Mouse (Mus musculus): Measurements from ENCODE around the gene Prex1. TPM values are rescaled to one million over a fixed set of nuclear protein-coding genes. Genes with fewer than 3 reads are reported as not detected.

Gene Prex1
- polyA plus RNA-seq, 1 experiment from 2014 or later = 38.8 TPM

DNA sequence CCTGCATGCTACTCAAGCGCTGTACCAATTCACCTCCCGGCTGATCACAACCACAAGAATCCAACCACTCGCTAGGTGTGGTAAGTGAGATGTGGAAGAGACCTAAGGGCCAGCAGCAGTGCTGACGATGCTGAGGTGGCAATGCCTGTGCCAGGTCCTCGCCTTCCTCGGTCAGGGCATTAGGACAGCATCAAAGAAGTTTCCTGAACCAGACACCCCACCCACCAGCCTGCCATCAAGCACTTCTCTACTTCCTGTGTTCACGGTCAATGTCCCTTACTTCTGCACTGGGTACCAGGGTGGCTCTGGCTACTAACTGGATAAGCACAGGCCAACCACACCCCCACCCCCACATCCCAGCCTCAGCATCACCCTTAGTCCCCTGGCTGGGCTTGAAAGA lies 91.0 kb downstream of the Prex1 start:
- Histone ChIP-seq H3K4me3 (no peak overlapping the region), H3K27ac (replicated peaks) (peak overlapping the region; percentile 36), H3K9me3 (no peaks in the 10 kb centered on the region), H3K4me2 (replicated peaks) (no peak overlapping the region), H3K4me1 (peaks cover 28% of the 10 kb centered on the region), H3K9ac (replicated peaks) (no peak overlapping the region), H3K27me3 (no peaks in the 10 kb centered on the region), H3K36me3 (no peaks in the 10 kb centered on the region)
- peak; percentile 37; the same call in 1 of the 2 replicates for ATAC-seq (replicated peaks)
- WGBS = 81% methylated on average over 7 of the region's 7 CpGs

DNA sequence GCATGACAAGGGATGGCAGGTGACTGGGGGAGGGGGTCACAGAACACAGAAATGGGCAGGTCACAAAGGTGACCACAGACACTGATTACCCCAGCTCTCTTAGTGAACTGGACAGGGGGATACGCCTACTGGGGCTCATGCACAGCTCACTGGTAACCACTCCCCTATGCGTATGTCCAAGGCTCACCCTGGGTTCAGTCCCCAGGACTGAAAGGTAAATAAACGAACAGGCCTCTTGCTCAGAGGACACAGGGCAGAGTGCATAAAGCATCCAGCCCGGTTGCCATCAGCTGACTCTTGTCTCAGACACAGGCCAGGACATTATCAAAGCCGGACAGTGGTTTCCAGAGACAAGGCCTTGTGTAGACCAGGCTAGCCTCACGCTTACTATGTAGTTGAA lies 91.6 kb downstream of the Prex1 start:
- H3K9me3 ChIP-seq = no peaks in the 10 kb centered on the region
- no peaks in the 10 kb centered on the region for H3K27me3 ChIP-seq
- H3K36me3 ChIP-seq = no peaks in the 10 kb centered on the region
- peaks cover 28% of the 10 kb centered on the region for H3K4me1 ChIP-seq
- no peak overlapping the region for H3K4me3 ChIP-seq
- H3K9ac ChIP-seq (replicated peaks) = no peak overlapping the region
- H3K4me2 ChIP-seq (replicated peaks) = no peak overlapping the region
- ATAC-seq (replicated peaks) = no peak
- 0 out of 2 replicates have a peak overlapping the region, but pooled peaks have one; percentile 11 for H3K27ac ChIP-seq (replicated peaks)
- WGBS = 91% methylated on average over 6 of the region's 6 CpGs

DNA sequence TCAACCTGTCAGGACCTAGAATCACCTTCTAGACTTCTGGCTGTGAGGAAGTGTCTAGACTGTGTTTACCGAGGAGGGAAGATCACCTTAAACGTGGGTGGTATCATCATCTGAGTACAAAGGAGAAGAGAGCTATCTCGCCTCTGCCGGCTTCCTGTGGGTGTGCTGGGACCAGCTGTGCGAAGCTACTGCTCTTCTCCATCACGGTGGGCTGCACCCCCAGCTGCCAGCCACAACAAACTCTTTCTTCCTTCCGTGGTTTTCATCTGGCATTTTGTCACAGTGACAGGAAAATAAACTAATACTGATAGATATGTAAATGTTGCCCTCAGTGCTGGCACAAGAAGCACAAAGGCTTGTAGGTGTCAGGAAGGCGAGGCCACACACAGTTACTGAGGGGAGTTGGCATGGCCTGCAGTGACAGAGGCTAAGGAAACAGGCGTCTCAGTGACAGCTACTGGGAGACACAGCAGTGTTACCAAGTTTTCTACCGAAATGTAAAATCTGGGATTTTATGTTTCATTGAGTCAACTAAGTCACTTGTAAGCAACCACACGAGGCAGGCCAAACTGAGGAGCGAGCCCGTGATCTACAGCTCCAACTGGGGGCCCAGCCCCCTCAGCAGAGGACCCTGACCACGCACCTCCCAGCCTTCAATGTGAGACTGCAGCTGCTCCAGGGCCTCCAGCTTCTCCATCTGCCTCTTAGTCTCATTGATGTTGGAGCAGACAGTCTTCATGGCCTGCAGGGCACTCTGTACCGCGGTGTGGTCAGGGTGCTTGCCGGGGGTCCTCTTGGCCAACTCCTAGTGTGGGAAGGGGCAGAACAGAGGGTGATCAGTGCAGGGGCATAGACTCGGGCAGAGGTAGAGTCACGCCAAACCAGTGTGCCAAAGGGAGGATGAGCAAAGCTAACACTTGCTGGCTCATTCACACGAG lies 92.8 kb downstream of the Prex1 start:
- Histone ChIP-seq H3K4me3 (no peak overlapping the region), H3K4me1 (peaks cover 28% of the 10 kb centered on the region), H3K9me3 (no peaks in the 10 kb centered on the region), H3K27ac (replicated peaks) (no peak overlapping the region; the same call in 1 of the 2 replicates), H3K4me2 (replicated peaks) (no peak overlapping the region), H3K27me3 (no peaks in the 10 kb centered on the region), H3K36me3 (no peaks in the 10 kb centered on the region), H3K9ac (replicated peaks) (no peak overlapping the region)
- 74% methylated on average over 20 of the region's 20 CpGs for WGBS
- ATAC-seq (replicated peaks) = no peak

DNA sequence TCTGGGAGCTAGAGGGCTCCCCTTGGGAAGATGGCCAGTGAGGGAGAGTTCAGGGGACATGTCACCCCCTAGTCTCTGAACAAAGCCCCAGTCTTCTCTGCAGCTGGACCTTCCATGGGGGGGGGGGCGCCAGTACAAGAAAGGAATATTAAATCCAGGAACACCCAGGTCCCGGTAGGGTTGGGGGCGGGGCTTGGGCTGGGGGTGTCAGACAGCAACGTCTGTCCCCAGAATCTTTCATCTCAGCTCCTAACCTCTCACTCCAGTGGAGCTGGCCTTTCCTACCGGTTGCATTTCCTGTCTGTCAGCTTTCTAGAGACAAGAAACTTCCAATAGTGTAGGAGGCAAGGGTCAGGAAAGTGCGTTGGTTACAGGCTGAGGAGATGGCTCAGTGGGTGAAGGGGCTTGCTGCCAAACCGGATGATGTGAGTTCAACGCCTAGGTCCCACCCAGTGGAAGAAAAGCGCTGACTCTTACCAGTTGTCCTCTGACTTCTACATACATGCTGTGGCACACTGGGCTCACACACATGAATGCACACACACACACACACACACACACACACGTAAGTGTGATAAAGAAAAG lies 93.6 kb downstream of the Prex1 start:
- peaks cover 25% of the 10 kb centered on the region for H3K4me1 ChIP-seq
- no peaks in the 10 kb centered on the region for H3K27me3 ChIP-seq
- no peak overlapping the region for H3K4me3 ChIP-seq
- WGBS = 86% methylated on average over 10 of the region's 10 CpGs
- H3K4me2 ChIP-seq (replicated peaks) = no peak overlapping the region
- no peak for ATAC-seq (replicated peaks)
- H3K27ac ChIP-seq (replicated peaks) = no peak overlapping the region
- no peak overlapping the region for H3K9ac ChIP-seq (replicated peaks)
- H3K9me3 ChIP-seq = no peaks in the 10 kb centered on the region
- H3K36me3 ChIP-seq = no peaks in the 10 kb centered on the region

DNA sequence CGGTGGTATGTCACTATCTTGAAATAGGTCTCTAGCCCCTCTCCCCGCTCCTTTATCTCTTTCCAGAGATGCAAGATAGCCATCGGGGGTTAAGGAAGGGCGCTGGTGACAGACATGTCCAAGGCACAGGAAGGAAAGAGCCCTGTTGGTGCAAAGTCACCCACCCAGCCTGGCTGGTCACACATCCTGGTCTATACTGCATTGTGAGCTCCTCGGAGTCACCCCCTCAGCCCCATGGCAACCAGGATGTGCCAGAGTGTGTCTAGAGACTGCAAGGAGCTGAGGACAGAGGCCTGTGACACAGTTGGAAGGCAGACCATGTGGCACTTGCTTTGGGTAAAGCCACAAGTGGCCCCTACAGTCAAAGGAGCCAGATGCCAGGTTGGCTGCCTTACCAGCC lies 94.4 kb downstream of the Prex1 start:
- H3K9ac ChIP-seq (replicated peaks) = no peak overlapping the region
- peaks cover 25% of the 10 kb centered on the region for H3K4me1 ChIP-seq
- H3K9me3 ChIP-seq = no peaks in the 10 kb centered on the region
- 98% methylated on average over 5 of the region's 5 CpGs for WGBS
- H3K36me3 ChIP-seq = no peaks in the 10 kb centered on the region
- H3K4me3 ChIP-seq = no peak overlapping the region
- ATAC-seq (replicated peaks) = no peak
- H3K27ac ChIP-seq (replicated peaks) = no peak overlapping the region
- no peaks in the 10 kb centered on the region for H3K27me3 ChIP-seq
- no peak overlapping the region for H3K4me2 ChIP-seq (replicated peaks)

DNA sequence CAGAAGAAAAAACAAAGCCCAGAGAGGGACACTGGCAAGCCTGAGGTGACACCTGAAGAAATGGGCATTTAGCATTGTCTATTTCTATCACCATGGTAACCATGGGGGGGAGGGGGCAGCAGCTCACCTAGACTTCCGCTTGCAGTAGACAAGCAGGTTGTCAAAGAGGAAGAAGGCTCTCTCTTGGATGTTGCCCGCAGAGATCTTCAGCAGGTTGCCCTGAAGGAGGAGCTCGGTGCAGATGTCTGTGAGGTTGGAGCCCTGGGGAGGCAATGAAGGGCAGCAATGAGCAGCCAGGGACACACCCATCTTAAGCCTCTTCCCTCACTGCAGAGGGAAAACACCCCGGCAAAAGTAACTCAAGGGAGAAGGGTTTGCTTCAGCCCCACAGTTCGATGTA lies 95.9 kb downstream of the Prex1 start:
- ATAC-seq (replicated peaks) = no peak
- 91% methylated on average over 5 of the region's 5 CpGs for WGBS
- no peak overlapping the region for H3K4me3 ChIP-seq
- H3K4me1 ChIP-seq = peaks cover 12% of the 10 kb centered on the region
- no peak overlapping the region for H3K4me2 ChIP-seq (replicated peaks)
- H3K27ac ChIP-seq (replicated peaks) = no peak overlapping the region
- H3K9ac ChIP-seq (replicated peaks) = no peak overlapping the region
- H3K9me3 ChIP-seq = no peaks in the 10 kb centered on the region
- H3K36me3 ChIP-seq = no peaks in the 10 kb centered on the region
- no peaks in the 10 kb centered on the region for H3K27me3 ChIP-seq

DNA sequence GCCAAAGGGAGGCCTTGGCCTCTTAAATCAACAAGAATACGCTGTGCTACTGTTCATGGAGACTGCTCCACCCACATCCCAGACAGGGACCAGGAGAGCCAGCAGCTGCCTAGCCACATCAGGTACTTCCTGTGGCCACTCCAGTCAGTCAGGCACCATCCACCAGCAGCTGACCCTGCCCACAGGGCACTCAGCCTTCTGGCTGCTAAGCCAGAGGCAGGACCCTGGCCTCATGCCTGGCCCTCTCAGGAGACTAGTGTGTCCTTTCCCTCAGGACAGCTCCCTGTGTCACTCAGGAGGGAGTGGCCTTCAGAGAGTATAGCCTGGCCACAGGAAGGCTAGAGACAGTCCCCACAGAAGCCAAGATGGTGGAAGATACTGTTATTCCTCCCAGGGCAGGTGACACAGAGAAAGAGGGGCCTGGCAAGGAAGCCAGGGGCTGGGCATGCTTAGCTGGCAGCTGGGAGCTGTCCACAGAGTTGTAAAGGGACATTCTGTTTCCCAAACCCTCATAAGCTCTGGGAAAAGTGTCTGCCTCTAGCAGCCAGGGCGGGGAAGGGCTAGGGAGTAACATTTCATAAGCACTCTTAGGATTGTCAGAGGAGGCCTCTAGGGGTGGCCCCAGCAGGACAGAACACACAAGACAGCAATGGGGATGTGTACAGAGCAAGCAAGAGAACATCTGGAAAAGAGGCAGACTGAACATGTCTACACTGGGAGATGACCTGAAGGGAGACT lies 98.1 kb downstream of the Prex1 start:
- no peak for ATAC-seq (replicated peaks)
- Histone ChIP-seq H3K9ac (replicated peaks) (no peak overlapping the region), H3K9me3 (no peaks in the 10 kb centered on the region), H3K27me3 (no peaks in the 10 kb centered on the region), H3K4me1 (no peaks in the 10 kb centered on the region), H3K4me2 (replicated peaks) (no peak overlapping the region), H3K27ac (replicated peaks) (no peak overlapping the region), H3K4me3 (no peak overlapping the region), H3K36me3 (no peaks in the 10 kb centered on the region)
- WGBS = 91% methylated on average over 2 of the region's 2 CpGs

DNA sequence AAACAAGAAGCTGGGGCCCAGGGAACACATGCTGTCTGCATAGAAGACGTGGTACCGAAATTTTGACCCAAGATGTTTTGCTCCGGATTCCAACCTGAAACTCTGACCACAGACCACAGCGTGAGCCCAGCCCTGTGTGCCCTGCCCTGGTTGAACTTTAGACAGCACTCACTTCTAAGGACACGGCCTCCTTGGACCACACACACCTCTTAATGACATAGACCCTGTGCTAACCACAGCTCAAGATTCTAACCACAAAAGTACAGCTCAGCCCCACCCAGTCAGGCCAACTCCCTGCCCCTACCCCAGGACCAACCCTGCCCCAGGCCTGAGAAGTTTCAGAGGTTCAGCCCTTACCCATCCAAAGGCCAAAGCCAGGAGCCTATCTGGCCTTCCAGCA lies 103.4 kb downstream of the Prex1 start:
- Histone ChIP-seq H3K27ac (replicated peaks) (no peak overlapping the region), H3K9me3 (no peaks in the 10 kb centered on the region), H3K4me3 (no peak overlapping the region), H3K27me3 (no peaks in the 10 kb centered on the region), H3K9ac (replicated peaks) (no peak overlapping the region), H3K4me1 (0 out of 2 replicates have a peak, but pooled peaks cover 4% of the 10 kb centered on the region), H3K4me2 (replicated peaks) (no peak overlapping the region), H3K36me3 (no peaks in the 10 kb centered on the region)
- 85% methylated on average over 5 of the region's 5 CpGs for WGBS
- ATAC-seq (replicated peaks) = no peak

DNA sequence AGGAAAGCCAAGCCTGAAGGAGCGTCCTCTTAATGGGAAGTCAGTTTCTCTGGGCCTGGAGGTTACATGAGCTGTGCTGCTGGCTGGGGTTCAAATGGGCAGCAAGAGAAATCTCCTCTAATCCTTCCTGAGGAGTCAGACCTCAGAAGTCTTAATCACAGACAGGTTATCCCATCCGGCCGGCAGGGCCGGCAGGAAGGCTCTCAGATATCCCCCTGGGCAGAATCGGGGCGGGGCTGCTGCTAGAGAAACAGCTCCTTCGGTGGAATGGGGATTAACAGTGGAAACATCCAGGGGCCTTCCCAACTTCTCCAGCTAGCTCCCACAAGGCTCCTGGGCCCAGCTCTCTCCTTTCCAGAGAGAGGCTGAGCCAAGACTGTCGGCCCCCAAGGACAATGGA lies 105.1 kb downstream of the Prex1 start:
- 18% methylated on average over 8 of the region's 8 CpGs for WGBS
- no peak overlapping the region for H3K27ac ChIP-seq (replicated peaks)
- H3K4me2 ChIP-seq (replicated peaks) = no peak overlapping the region
- H3K4me1 ChIP-seq = 0 out of 2 replicates have a peak, but pooled peaks cover 4% of the 10 kb centered on the region
- no peak overlapping the region for H3K4me3 ChIP-seq
- no peak overlapping the region for H3K9ac ChIP-seq (replicated peaks)
- H3K36me3 ChIP-seq = no peaks in the 10 kb centered on the region
- no peak for ATAC-seq (replicated peaks)
- H3K27me3 ChIP-seq = no peaks in the 10 kb centered on the region
- H3K9me3 ChIP-seq = no peaks in the 10 kb centered on the region

DNA sequence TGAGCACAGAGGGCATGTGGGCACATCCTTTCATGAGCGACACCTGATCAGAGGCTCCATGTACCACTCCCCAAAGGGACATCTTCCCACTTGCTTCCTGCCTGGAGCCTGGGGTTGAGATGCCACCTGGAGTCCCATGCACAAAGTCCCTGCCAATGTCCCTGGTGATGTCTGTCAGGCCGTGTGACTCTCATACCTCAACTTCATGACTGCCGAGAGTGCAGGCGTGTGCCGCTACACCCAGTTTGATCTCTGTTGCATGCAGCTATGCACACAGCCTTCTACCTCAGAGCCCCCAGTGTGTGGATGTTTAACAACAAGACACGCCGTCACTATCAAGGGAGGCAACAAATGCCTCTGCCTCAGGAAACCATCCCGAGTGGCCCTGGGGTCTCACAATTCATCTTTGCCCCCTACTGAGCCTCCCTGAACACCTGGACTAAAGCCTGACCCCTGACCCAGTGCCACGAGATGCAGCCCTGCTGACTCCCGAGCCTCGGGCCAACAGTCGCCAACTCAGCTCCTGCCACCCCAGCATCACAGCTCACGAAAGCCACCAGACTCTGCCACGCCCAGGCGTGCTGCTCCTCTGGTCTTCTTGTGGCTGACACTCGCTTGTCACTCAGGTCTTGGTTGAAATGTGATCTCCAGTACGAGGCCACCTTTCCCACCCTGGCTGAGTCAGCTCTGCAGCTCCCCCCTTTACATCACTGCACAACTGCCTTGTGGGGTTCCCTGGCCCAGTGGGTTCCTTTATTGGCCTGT lies 107.0 kb downstream of the Prex1 start:
- Histone ChIP-seq H3K4me1 (0 out of 2 replicates have a peak, but pooled peaks cover 4% of the 10 kb centered on the region), H3K27me3 (no peaks in the 10 kb centered on the region), H3K36me3 (no peaks in the 10 kb centered on the region), H3K9ac (replicated peaks) (no peak overlapping the region), H3K4me2 (replicated peaks) (no peak overlapping the region), H3K4me3 (no peak overlapping the region), H3K27ac (replicated peaks) (no peak overlapping the region), H3K9me3 (no peaks in the 10 kb centered on the region)
- no peak for ATAC-seq (replicated peaks)
- WGBS = 83% methylated on average over 17 of the region's 17 CpGs

DNA sequence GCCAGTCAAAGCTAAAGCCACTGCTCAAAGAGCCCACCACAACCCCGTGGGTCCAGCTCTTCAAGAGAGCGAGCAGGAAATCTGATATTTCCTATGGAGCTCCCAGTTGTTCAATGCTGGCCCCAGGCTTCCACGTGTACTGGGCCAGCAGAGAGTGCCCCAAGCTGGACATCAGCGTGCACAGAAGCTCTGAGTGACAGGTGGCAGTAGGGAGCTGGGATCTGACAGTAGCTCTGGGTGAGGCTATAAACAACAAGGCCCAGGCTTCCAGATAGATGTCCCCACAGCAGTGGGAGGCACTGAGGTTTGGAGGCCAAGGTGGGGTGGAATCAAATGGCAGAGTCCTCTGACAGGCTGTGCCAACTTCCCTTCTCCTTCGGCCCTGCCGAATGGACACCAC lies 107.6 kb downstream of the Prex1 start:
- ATAC-seq (replicated peaks) = no peak
- Histone ChIP-seq H3K9ac (replicated peaks) (no peak overlapping the region), H3K36me3 (peaks cover 6% of the 10 kb centered on the region; the same call in 1 of the 2 replicates), H3K27me3 (no peaks in the 10 kb centered on the region), H3K4me1 (0 out of 2 replicates have a peak, but pooled peaks cover 4% of the 10 kb centered on the region), H3K4me3 (no peak overlapping the region), H3K9me3 (no peaks in the 10 kb centered on the region), H3K4me2 (replicated peaks) (no peak overlapping the region), H3K27ac (replicated peaks) (no peak overlapping the region)
- WGBS = 67% methylated on average over 6 of the region's 6 CpGs
